Mouse (Mus musculus) large intestine, adult 2 months (tissue): ENCODE results near the gene Gpr22. TPM values are rescaled to one million over a fixed set of nuclear protein-coding genes. Genes with fewer than 3 reads are reported as not detected.

ENCODE experiments used
- DNase-seq: peaks from one replicate; pipeline ENCODE4 v3.0.0-alpha.2; 2012; ENCODE audit warnings: low read depth, low spot score
- WGBS: fragments of 180-500 bp; shearing (Covaris S2); methylation state at CpG from one replicate; pipeline ENCODE4 v1.1.7; 2018; 5-methylcytosine and 5-hydroxymethylcytosine counted together
- polyA plus RNA-seq: library from polyadenylated mRNA; depleted of rRNA; stranded (reverse); fragments of >200 nt; gene quantifications from 2 replicates; pipeline ENCODE4 v1.2.3, GENCODE M21; 2012; rRNA removed

Gene Gpr22
- 0.31 and 0.40 TPM in 2 replicates for polyA plus RNA-seq

DNA sequence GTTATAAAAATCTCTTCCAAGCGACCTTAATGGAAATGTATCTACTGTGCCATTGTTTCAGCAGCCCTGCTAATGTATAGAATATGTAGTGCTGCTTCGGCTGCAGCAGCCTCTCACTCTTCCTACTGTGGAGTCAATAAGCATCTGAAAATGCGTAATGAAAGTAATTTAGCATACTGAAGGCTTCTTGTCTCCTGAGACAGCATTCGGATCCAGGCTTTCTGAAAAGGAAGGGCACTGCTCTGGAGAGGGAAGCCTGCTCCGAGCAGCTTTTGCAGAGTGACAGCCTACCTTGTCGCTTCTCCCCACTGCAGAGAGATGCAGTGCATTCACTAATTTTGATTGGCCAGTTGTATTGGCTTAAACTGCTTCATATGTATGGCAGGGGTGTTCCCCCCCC is at the start of gene Gpr22:
TSS of gene Gpr22 (minus strand) at position 348 of the 400 bp plus-strand sequence.
- no peak for DNase-seq
- 60% methylated on average over 6 of the region's 6 CpGs for WGBS

- 70% methylated on average over 2 of the region's 2 CpGs for WGBS
- DNase-seq = no peak
These were observed 42.4 kb upstream of the Gpr22 start for GRCm38 (mm10) chr12:31755885-31756755.

DNA sequence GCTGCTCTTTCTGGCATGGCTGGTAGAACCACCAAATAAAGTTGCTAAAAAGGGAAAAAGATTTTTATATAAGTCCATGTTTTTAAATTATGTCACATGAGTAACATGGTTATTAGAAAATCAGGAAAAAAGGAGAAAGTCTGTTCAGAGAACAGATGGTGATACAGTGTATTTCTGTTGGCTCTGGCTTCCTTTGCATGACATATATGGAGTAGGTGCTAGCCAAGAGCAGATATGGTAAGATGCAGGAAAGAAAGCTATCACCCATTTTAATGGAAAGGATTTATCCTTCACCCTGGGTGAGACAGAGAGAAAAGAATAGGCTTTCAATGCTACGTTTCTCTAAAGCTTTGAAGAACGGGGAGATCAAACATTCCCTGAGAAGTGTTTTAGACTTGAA is 40.7 kb upstream of the Gpr22 start:
- WGBS = 93% methylated on average over 2 of the region's 2 CpGs
- DNase-seq = no peak

GRCm38 (mm10) chr12:31749846-31750245 is 36.1 kb upstream of the Gpr22 start:
- 96% methylated on average over 4 of the region's 4 CpGs for WGBS
- DNase-seq = no peak

- 88% methylated on average over 8 of the region's 8 CpGs for WGBS
- no peak for DNase-seq
These were observed 33.6 kb upstream of the Gpr22 start for GRCm38 (mm10) chr12:31747301-31747700.

DNA sequence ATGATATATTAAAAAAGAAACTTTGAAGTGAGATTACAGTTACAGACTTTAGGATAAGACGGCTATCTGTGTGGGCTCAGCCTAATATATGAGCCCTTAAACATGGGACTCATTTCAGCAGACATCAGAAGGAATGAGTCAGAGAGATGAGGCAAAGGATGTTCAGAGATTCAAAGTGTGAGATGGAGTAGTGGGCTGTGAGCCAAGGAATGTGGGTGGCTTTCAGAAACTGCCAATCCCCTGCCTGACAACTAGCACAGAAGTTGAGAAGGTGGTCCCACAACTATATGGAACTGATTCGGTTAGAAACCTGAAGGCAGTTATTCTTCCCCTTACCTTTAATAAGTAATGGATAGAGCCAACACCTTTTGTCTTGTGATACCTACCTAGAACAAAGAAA is 20.9 kb upstream of the Gpr22 start:
- no peak for DNase-seq

DNA sequence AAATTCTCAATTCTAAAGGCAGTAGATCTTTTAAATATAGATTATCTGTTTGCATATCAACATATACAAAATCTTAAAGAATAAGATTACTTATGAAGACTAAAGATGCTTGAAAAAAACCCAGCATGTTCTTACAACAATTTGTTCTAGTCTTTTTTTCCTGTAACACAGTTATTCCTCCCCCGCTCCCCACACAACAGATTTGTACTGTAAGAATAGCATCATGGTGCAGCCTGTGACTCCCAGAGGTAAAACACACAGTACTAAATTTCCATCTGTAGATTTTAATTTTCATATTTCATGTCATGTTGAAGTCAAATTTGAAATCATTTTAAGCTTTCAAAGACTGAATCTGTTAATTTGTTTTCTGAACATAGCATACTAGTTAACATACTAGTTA is 16.4 kb upstream of the Gpr22 start:
- 96% methylated on average over 1 of the region's 1 CpGs for WGBS

More for the DNA sequence above, 20.9 kb upstream of the Gpr22 start:
- 84% methylated on average over 2 of the region's 2 CpGs for WGBS

DNA sequence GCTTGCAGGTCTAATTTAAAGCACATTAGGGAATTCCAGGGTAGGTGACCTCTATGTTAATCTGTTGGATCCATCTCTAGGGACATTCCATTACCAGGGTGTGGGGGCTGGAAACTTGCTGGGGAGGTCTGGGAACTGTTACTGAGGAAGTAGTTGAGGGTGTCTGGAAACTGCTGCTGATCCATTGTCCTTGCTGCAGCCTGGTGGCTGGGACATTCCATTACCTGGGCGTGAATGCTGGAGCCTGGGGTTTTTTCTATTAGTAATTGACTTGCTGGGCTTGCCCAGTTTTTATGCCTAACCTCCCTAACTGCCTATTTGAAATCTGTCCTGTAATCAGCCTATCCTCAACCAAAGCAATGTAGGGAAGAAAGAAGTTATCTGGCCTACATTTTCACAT is 13.0 kb upstream of the Gpr22 start:
- 71% methylated on average over 1 of the region's 1 CpGs for WGBS
- no peak for DNase-seq

More for the DNA sequence above, 16.4 kb upstream of the Gpr22 start:
- DNase-seq = no peak

- no peak for DNase-seq
- WGBS = 66% methylated on average over 12 of the region's 12 CpGs
These were observed 11.9 kb upstream of the Gpr22 start for GRCm38 (mm10) chr12:31725511-31726275.

- no peak for DNase-seq
- WGBS = 87% methylated on average over 3 of the region's 3 CpGs
These were observed 10.8 kb upstream of the Gpr22 start for GRCm38 (mm10) chr12:31724576-31724975.

DNA sequence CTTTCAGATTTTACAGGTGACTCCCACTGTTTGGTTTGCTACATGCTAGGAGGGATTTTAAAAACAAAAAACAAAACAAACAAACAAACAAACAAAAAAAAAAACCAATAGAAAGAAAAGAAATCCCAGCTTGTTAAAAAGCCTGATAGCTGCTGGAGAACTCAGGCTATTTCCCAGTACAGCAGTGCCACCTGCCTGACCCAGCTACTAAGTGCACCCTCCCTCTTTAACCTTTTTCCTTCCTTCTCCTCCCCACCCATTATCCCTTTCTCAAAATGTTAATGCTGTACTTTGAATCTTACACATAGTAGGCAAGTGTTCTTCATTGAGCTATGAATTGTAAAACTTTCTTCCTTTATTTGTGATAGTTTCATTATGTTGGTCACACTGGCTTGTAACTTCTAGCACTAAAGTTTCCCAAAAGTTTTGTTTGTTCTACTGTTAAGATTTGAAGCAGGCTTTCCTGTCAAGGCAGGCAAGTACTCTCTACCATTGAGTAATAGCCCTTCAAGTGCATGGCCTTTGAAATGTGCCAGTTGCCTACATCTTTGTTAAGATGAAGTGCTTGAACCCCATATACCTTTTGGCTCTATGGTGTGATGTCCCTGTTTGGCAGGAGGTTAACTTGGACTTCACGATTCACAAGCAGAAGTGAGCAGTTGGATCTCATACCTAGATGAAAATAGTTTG is 6.0 kb upstream of the Gpr22 start:
- DNase-seq = no peak
- WGBS = 83% methylated on average over 1 of the region's 1 CpGs

GRCm38 (mm10) chr12:31714070-31714469 is 323 bp upstream of the Gpr22 start:
- no peak for DNase-seq
- 90% methylated on average over 3 of the region's 3 CpGs for WGBS

- DNase-seq = no peak
- 39% methylated on average over 4 of the region's 4 CpGs for WGBS
These were observed 1.0 kb downstream of the Gpr22 start for GRCm38 (mm10) chr12:31712727-31713126.

DNA sequence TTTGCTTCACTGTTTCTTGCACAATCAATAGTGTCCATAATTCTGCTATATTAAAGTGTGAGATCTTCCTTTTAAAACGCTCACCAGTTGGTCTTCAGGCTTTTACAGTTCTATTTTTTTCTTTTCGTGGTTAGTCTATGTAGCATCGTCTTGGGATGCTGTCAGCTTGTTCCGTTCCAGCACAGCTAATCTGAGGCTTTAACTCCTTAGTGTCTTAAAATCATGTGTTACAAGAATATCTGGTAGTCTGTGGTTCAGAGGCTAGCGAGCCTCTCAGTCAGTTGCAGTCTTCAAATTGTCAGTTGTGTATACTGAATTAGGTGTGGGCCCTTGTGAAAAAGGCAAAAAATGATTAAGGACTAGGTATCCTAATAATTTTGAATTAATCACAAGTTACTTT is 1.5 kb downstream of the Gpr22 start:
- WGBS = 63% methylated on average over 5 of the region's 5 CpGs

GRCm38 (mm10) chr12:31709665-31710064 is 4.1 kb downstream of the Gpr22 start:
- WGBS = 93% methylated on average over 6 of the region's 6 CpGs
- no peak for DNase-seq

More for the DNA sequence above, 1.5 kb downstream of the Gpr22 start:
- no peak for DNase-seq

DNA sequence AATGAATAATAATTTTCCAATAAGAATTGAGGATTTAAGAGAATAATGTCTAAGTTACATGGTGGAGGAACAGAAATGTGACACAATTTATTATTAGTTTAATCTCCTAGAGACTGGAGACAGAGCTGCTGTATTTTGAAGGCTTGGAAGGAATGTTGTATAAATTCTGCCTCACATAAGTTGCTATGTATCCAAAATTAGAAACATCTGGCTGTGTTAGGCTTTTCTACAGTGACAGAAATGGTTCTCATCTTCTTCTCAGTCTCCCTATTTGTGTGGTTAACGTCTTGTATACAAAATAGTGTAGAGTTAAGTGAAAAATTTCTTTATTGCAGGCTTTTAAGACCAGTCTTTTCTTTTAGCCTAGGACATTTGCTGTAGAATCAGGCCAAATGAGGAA is 6.2 kb downstream of the Gpr22 start:
- 71% methylated on average over 1 of the region's 1 CpGs for WGBS
- no peak for DNase-seq

- DNase-seq = no peak
- WGBS = 38% methylated on average over 2 of the region's 2 CpGs
These were observed 7.6 kb downstream of the Gpr22 start for GRCm38 (mm10) chr12:31706168-31706567.

GRCm38 (mm10) chr12:31703904-31704303 is 9.8 kb downstream of the Gpr22 start:
- no peak for DNase-seq
- 84% methylated on average over 6 of the region's 6 CpGs for WGBS

GRCm38 (mm10) chr12:31701411-31701810 is 12.3 kb downstream of the Gpr22 start:
- peak; percentile 24 for DNase-seq
- whole genome bisulfite sequencing = 13% methylated on average over 5 of the region's 5 CpGs
